Mouse (Mus musculus) CD4-positive, CD25-positive, alpha-beta regulatory T cell, adult 4 months (primary cell): ENCODE data around the gene Slc25a22. TPM values are rescaled to one million over a fixed set of nuclear protein-coding genes. Genes with fewer than 3 reads are reported as not detected.

Experiments
- ATAC-seq: one replicate; pipeline ENCODE4 v1.8.0; 2017
- polyA plus RNA-seq, 2 experiments: library from polyadenylated mRNA; unstranded; fragments of 100-300 nt; shearing (Covaris generic); gene quantifications; one replicate each; pipeline ENCODE4 v1.2.1; 2017

Slc25a22 gene
- polyA plus RNA-seq, 2 experiments from 2014 or later = 41.4 to 60.0 TPM

DNA sequence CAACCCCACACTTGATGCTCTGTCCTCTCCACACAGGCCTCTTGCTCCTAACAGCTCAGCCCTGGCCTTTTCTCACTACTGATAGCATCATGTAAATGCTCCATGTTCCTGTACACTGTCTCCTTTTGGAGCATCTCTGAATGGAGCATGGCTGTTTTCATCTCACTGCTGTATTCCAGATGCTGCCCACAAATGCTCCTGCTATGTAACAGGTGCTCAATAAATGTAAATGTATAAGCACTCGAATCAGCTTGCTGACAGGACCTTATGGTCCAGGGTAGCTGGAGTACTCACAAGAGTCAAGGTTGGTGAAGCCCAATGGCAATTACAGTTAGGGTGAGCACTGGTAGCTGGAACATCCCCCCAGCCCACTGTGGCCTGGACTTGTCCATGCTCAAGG lies 33.5 kb upstream of the Slc25a22 start:
- no peak for ATAC-seq

DNA sequence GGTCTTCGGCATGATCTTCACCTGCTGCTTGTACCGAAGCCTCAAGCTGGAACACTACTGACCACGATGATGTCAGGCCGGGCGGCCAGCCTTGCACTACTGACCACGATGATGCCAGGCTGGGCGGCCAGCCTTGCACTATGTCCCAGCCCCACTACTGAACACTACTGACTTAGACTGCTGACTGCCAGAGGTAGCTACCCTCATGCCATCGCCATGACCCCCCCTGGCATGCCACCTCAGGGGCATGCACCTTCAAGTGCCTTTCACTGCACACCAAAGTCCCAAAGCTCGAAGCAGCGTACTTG lies 32.9 kb upstream of the Slc25a22 start:
- no peak for ATAC-seq

DNA sequence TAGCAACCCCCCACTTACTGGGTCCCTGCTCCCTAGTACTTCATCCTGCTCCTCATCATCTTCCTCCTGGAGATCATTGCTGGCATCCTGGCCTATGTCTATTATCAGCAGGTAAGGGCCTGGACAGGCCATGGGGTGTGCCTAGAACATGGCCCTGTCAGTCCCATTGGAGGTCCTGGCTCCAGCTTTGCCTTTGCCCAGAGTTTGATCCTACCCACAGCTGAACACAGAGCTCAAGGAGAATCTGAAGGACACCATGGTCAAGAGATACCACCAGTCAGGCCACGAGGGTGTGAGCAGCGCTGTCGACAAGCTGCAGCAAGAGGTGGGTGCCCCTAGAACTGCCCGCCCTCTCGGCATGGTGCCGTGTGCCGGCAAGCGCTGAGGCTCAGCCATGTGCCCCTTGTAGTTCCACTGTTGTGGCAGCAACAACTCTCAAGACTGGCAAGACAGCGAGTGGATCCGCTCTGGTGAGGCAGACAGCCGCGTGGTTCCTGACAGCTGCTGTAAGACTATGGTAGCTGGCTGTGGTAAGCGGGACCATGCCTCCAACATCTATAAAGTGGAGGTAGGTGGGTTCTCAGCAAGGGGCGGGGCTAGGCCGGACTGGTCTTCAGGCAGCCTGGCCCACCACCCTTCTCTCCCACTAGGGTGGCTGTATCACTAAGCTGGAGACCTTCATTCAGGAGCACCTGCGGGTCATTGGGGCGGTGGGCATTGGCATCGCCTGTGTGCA lies 32.4 kb upstream of the Slc25a22 start:
- ATAC-seq = no peak

DNA sequence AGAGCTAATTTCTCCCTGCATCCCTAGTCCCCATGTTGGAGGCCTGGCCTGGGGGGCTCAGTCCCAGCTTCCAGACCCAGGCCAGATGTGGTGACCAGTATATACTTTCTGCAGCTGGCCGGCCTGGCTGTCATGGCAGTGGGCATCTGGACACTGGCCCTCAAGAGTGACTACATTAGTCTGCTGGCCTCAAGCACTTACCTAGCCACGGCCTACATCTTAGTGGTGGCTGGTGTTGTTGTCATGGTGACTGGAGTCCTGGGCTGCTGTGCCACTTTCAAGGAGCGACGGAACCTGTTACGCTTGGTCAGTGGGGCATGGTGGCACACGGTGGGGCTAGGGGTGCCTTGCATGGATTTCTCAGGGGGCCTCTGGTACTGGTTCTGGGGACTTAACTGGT lies 31.7 kb upstream of the Slc25a22 start:
- no peak for ATAC-seq

DNA sequence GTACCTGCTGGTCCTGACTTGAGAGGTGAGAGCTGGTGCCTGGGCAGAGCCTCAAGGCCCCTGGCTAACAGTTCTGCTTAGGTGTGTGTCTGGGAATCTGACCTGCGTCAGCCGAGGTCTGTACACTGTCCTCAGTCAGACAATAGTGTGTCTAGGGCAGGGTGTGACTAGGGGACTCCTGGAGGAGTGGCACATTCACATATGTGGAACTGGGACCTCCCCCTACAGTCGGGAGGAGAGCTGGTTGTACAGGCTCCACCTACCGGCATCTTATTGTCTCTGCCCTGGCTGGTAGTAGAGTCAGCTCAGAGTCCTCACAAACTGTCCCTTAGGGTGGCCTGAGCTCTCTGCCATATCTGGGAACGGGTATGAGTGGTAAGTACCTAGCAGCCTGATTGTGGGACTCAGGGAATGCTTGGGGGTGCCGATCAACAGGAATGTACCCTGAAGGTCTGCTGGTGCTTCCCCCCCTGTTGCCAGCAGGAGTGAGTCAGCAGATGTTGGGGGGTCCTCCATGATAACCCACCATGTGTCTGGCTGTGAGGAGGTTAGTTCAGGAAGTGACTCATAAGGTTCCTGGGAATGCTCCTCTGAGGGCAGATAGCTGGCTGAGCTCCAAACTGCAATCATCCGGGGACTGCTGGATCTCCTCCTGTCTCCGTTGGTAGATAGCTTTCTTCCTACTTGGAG lies 31.0 kb upstream of the Slc25a22 start:
- peak; percentile 50 for ATAC-seq

DNA sequence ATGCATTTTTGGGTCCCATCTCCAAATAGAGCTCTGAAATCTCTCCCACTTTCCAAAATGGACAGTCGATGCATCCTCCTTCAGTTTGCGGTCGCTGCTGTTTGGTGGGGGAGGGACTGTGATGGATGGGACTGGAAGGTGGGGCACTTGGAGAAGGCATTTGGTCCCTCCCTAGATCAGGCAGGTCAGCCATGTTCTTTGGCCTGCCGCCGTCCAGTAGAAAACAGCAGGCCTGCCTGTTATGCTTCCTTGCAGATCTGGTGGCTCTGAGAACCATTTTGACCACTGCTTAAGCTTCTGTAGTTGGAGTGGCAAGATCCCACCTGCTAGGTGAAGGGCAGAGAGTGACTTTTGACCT lies 30.5 kb upstream of the Slc25a22 start:
- no peak for ATAC-seq

DNA sequence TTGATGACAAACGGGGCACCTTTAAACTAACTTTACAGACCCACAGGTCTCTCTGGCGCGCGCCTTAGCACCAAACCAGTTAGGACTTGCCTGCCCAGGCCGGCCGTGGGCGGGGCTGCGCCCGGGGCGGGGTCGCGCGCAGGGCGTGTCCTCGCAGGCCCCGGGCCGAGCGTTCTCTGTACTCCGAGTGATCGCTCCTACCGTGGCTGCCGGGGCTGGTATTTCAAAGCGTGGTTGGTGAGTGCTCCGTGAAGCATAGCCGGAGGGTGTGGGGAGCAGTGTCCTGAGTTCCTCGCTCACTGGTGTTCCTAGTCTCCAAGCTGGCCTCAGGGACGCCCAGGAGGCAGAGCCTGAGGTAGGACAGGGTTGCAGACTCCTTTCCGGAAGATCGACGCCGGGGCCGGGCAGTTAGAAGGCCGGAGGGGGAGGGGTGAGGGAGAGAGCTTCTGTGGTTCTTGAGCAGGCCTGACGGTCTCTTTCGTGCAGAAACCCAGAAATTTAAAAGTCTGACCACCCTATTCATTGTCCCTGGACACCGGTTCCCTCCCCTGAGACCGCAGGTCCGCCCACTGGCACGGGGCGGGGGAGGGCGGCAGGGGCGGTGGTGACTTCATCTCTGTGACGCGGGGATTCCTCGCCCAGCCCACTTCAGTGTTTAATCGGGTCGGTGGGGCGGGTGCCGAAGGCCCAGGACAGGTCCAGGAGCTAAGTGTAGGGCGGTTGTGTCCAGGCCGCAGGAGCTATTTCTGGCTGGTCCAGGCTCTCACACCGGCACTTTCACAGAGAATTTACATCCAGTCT lies 29.7 kb upstream of the Slc25a22 start, which contains the start of gene Cd151:
Gene Cd151 (plus strand): TSS at position 163 of the 801 bp plus-strand sequence.
- peak; percentile 74 for ATAC-seq

DNA sequence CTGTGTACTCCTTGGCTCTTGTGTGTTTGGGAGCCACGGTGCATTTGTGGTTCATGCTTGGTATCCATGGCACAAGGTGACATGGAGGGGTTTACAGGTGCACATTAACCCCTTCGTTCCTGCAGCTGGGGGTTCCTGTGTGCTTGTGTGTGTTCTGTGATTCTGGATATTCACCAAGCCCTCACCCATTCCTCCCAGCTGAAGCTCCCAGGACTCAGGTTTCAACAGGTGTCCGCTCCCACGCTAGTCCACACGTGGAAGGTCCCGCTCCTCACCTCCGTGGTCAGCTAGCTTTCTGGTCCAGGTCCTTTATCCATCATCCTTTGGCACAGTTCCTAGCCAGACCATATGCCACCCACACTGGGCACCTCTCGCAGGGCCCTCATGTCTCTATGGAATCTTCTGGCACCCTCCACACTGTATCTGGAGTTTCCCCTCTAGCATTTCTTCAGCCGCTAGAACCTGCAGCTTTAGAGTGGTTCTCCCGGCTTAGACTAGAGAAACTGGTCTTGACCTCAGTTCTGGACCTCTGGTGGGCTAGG lies 29.0 kb upstream of the Slc25a22 start:
- ATAC-seq = no peak

DNA sequence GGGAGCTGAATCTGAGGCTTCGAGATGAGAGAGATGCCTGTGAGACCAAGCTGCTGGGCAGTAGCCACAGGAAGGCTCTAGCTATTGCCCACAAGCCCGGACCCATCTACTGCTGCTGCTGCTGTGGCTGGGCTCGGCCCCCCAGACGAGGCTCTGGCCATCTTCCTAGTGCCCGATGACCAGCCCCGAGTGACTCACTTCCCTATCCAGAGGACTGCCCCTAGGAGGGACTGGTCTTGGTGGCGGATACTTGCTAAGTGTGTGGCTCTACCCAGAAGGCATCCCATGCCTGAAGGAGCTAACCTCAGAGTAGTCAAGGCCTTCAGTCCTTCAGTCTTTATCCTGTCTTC lies 28.3 kb upstream of the Slc25a22 start:
- no peak for ATAC-seq

DNA sequence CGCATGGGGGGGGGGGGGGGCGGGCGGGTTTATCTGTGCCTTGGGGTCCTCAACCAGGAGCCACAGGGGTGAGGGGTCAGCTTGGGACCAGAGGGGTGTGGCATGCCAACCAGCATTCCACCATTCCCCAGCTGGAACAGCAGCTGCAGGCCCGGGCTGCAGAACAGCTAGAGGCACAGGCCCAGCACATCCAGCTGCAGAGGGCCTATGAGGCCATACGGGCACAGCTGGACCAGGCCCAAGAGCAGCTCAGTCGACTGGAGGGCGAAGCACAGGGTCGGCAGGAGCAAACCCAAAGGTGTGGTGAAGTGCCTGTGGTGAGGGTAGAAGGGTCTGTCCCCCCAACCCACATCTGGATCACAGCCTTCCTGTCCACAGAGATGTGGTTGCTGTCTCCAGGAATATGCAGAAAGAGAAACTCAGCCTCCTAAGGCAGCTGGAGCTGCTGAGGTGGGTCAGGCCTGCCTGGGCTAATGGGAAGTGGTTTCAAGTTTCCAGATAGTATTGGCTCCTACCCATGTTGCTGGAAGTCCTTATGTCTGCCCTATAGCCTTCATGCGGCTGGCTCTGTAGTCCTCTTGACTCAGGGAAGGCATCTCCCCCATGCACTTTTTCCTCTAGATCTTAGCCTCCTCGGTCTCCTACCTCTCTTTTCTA lies 27.8 kb upstream of the Slc25a22 start:
- no peak for ATAC-seq

DNA sequence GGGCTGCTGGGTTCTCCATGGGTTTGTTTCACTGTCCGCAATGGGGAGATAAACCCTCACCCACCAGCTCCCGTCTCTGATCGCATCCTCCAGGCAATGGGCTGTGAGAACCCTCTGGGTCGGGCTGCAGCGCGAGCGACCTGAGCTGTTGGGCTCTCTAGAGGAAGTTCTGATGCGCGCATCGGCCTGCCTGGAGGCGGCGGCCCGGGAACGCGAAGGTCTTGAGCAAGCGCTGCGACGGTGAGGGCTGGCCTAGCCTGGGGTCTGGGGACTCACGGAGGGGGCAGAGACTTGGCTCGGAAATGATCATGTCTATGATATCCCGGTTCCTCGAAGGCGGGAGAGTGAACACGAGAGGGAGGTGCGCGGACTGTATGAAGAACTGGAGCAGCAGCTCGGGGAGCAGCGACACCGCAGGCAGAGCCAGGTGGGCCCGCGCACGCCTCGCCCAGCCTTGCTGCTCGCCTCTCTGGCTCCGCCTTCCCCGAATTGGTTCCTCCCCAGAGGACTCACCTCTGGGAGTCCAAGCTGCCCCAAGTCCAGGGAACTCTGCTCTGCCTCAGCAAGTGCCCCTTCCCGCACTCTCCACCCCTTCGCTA lies 27.0 kb upstream of the Slc25a22 start:
- no peak for ATAC-seq

DNA sequence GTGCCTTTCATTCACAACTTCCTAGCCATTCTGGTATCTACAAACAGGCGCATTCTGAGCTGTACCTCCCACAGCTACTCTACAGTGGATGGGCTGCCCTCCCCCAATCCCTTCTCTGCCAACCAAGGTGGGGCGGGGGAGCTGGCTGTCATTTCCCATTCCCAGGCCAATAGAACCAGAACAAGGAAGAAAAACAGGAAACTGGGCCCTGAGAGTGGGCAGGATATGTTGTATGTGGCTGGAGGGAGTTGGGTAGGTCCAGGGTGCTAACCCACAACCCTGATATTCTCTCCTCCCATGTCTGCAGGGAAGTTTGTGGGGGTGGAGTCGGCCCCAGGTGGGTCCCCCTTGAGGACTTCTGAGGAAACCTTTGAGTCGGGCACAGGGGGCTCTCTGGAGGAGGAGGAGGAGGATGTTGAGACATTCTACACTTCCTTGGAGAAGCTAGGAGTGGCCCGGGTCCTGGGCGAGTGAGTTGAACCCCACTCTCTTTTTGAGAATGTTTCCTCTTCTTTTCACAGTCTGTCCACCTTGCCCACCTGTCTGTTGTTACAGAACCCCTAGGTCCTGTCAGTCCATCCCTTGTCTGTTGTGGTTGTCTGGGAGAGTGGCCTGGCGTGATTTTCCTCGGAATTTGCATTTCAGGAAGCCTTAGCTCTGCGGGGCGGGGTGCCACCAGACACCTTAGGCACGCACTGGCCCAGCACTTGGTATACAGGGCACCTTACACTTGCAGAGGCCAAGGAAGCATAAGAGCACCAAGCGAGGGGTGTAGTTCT lies 26.3 kb upstream of the Slc25a22 start:
- no peak for ATAC-seq

DNA sequence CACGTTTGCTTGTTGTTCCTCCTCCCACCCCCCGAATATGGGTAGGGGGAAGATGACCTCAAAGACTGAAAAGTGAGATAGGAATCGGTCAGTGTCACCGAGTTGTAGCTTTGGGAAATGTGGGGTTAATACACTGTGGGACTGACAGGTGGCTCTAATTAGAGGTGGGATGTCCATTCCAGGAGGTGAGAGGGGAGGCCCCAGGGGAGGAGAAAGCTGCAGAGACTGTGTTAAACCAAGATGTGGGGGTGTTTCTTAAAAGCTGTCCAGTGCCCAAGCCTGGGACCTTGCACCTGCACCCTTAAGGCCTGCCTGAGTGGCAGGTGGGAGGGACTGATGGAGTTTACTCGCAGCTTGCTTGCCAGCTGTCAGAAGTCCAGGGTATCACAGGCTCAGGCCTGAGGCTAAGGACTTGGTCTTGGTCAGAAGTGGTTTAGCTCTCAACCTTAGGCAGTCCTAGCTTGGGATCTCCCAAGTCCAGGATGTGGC lies 24.7 kb upstream of the Slc25a22 start:
- ATAC-seq = no peak

DNA sequence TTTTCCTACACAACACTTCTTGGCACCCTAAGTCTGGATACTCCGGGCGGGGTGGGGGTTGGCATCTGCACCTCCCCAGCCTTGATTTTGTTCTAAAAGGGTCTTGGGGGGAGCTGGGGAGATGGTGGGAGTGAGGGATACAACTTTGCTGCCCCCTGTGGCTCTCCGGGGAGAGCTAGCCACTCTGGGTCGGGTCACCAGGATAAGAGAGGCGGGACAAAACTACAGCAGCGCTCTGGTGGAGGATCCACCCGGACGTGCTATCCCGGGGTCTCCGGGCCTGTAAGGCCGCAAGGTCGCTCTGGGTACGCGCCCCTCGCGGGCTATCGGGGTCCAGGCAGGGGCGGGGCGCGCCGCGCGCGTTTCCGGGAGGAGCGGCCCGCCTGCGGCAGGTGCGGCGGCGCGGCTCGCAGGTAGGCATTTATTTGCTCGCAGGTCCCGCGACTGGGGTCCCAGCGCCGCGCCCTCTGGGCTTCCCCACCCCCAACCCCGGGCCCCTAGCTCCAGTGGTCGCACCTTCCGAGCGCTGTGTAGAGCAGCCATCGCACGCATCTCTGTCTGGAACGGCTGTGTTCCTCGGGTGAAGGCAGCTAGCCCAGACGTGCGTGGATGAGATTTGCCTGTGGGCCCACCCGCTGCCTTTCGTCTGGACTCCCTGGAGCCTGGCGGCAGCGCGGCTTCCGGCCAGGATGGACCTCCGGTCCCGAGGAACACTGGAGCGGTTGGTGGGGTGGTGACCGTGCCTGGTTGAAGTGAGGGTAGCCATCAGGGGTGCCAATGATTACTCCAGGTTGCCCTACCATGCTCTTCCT lies 24.0 kb upstream of the Slc25a22 start:
- ATAC-seq = no peak

DNA sequence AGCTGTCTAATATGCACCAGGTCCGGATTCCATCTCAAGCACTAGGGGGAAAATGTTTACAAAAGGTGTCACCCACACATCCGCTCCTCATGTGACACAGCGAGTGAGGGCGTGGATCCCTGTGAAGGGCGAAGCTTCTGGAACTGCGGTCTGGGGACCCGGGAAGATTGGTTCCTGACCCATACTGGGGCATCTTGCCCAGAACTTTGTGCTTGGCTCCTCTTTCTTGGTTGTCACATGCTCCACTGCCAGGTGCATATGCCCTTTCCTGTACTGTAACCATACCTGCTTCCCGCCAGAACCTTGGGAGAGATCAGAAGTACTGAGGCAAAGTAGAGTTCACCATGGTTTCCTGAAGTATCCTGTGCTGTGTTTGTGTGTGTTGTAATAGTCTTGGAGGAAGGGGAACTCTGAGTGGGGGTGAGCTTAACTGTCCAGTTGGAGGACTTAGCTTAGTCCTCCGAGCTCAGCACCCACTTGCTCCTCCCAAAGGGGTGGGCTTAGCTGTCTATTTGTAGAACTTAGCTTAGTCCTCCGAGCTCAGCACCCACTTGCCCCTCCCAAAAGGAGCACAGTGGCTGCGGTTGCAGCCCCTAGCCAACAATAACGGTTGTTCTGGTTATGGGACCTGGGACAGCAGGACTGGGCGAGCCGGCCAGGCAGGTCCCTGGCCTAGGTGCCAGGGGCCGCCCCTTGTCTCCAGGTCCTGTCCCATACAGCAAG lies 22.9 kb upstream of the Slc25a22 start, which contains the start of gene Cracr2b:
Gene Cracr2b (plus strand): TSS at position 704 of the 723 bp plus-strand sequence.
- no peak for ATAC-seq

DNA sequence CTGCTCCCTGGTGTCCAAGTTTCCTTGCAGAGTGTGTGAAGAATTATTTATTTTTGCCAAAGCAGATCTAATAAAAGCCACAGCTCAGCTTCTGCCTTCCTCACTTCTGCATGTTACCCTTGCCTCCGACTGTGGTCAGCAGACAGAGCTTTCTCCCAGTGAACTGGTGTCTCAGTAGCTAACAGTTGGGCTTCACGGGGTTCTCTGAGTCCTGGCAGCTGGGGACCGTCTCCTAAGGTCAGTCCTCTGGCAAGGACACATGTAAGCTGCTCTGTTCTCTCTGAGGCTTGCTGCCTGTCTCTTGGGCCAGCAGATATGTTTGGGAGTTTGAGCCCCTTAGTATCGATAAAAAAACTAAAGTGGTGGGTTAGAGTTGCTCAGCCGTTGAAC lies 22.3 kb upstream of the Slc25a22 start:
- ATAC-seq = no peak

DNA sequence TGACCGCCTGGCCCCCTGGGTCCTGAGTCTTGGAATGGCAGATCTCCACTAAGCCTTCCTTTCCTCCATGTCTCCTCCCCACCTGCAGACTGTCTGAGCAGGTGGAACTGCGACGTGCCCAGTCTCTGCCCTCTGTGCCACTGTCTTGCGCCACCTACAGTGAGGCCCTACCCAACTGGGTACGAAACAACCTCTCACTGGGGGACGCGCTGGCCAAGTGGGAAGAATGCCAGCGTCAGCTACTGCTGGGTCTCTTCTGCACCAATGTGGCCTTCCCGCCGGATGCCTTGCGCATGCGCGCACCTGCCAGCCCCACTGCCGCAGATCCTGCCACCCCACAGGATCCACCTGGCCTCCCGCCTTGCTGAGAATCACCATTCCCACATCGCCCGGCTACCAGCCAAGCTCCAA lies 21.6 kb upstream of the Slc25a22 start:
- no peak for ATAC-seq

DNA sequence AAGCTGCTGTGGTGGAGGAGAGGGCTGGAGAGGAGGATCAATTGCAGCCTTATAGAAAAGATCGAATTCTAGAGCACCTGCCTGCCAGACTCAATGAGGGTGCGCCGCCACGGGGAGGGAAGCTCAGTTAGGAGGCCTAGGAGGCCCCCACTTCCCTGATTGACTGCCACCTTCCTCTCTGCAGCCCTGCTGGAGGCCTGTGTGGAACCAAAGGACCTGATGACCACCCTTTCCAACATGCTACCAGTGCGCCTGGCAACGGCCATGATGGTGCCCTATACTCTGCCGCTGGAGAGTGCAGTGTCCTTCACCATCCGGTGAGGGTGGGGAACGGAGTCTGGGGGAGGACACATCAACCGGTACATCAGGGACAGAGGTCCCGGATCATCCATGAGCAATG lies 21.0 kb upstream of the Slc25a22 start:
- no peak for ATAC-seq

DNA sequence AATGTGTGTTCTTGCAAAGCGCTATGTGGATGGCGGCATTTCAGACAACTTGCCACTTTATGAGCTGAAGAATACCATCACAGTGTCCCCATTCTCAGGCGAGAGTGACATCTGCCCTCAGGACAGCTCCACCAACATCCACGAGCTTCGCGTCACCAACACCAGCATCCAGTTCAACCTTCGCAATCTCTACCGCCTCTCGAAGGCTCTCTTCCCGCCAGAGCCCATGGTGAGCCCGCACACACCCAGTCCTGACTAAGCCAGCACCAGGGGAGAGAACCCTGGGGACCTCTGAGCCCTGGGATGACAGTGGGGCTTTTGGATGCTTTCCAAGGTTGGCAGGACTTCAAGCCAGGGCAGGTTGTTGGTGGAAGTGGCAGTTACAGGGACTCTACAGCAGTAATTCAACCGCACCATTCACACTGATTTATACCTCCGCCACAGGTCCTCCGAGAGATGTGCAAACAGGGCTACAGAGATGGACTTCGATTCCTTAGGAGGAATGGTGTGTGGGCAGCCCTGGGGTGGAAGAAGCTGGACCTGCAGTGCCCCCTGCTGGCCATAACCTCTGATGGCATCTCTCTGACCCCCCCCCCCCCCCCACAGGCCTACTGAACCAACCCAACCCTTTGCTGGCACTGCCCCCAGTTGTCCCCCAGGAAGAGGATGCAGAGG lies 20.4 kb upstream of the Slc25a22 start:
- ATAC-seq = no peak
